Mouse (Mus musculus): ENCODE measurements around the gene Nek9.

Nek9 gene

GRCm38 (mm10) chr12:85347196-85347595 is 8.0 kb upstream of the Nek9 start:
- DNase-seq (ENCODE audit: low read depth) = no peak

DNA sequence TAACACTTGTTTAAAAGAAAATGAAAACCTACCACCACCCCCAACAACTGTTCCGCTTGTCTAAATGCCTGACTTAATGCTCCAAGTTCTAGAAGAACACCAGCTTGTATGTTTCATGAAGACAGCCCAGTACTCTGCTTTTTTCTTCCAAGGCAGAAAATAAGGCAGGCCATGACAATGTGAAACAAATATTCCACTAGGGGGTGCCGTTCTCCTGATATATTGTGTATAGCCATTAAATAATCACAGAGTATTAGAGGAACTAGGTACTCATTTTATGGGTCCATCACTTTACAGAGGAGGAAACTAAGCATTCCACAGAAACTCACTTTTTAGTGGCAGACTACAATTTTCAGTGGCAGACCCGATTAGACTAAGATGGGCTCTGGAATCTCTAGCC is 7.2 kb upstream of the Nek9 start:
- DNase-seq (ENCODE audit: low read depth) = peak; percentile 84

- DNase-seq (ENCODE audit: low read depth) = no peak
Measured at GRCm38 (mm10) chr12:85345559-85345958, 6.4 kb upstream of the Nek9 start.

DNA sequence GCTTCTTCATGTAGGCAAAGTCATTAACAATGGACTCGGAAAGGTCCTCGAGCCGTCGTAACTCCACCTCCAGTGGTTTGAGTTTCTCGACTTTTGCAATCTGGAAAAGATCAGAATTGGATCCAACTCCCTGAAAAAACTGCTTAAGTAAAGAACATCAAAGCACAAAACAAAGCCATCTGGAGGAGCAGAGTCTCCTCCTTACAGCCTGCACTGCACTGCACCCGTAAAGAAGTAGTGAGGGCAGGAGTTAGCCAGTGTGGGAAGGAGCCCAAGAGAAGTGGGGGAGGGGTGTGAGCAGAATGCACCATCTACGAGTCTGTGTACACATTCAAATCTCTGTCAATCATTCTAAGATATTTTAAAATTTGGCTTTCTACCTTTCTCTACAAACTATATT is 5.1 kb upstream of the Nek9 start:
- DNase-seq (ENCODE audit: low read depth) = no peak

DNA sequence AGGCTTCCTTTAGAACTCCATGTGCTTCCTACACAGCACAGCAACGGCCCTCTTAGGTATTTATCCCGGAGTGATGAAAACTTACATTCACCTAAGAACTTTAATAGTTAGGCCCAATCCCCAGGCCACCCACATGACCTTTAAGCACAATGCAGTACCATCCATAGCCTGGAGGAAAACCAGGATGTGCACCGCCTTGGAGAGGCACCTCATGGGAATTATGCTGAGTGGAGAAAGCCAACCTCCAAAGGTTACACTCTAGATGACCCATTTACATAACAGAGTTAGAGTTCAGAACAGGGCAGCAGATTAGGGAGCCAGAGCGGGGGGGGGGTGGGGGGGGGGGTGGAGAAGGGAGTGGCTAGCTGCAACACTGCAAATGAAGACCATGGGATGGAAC is 3.1 kb upstream of the Nek9 start:
- DNase-seq (ENCODE audit: low read depth) = no peak

GRCm38 (mm10) chr12:85341131-85341530 is 2.0 kb upstream of the Nek9 start:
- DNase-seq (ENCODE audit: low read depth) = peak; percentile 94

DNA sequence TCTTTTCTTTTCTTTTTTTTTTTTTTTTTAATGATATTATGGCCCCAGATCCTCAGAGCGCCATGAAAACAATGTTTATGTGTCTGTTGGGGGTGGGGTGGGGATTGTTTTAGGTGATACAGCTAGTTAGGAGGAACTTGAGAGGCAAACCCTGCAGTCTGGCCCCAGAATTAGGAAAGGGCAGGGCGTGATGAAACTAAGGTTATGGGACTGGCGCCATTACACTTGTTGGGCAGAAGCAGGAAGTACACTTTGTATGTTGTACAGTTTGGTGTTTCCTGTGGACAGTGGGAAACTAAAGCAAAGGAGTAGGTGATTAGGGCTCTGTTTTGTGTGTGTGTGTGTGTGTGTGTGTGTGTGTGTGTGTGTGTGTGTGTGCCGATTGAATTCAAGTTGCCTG is 785 bp upstream of the Nek9 start:
- DNase-seq (ENCODE audit: low read depth) = peak; percentile 91

- peak; percentile 41 for DNase-seq (ENCODE audit: low read depth)
Measured at GRCm38 (mm10) chr12:85338815-85339214, 347 bp downstream of the Nek9 start.

DNA sequence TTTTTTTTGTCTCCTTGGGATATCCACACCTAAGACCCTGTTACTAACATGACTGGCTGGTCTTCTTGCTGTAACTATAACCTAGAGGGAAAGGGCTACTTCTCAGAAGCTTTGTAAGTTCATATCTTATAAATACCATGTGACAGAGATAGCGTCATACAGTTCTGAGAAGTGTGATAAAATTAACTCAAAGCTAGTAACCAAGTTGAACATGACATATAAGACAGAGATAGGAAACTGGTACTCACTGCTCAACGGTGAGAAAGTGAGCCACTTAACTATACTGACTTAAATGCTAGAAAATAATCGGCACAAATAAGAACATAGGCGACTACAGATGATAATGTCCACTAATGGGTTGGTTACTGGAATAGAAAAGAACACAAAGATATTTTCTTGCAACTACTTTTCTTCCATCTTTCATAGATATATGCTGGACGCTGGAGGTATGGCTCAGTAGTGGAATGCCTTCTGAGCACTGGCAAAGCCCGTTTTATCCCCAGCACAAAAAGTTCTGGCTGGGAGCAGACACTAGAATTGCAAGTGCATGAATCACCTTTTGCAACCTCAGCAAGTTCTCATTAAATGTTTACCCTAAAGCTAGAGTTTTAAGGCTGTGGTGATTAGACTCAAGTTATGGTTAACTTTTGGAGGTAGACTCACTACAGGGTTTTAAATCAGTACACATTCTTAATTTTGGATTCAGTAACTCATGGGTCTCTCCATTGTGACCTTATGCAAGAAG is 1.4 kb downstream of the Nek9 start:
- DNase-seq (ENCODE audit: low read depth) = no peak

DNA sequence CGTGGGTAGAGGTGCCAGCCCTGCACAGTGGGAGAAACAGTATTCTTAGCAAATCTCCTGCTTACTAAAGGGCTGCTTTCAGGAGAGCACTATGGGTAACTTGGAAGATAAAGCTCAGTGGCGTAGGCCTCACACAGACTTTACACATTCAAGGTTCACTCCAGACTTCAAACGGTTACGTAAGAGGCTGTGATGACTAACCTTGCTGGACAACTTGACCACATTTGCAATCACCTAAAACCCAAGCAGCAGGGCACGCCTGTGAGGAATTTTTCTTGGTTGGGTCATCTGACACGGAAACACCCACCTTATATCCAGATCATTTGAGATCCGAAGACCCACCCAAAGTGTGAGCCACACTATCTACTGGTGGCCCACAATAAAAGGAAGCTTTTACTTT is 9.0 kb downstream of the Nek9 start:
- DNase-seq (ENCODE audit: low read depth) = peak; percentile 79

DNA sequence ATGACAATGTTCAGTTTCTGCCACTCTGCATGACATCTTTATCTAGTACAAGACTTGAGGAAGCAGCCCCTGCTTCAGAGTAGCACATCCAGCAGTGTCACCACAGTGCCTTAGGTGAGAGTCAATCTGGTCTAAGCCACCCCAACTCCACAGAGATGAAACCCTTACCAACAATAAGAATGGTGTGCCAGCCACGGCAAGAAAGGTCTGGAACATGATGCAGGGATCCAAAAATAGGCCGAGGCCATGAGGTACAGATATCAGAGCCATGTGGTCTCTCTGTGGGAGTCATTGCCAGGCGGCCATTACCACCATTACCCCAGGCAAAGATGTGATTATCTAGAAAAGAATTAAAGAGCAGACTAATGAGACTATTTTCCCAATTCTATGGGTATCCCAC is 30.5 kb downstream of the Nek9 start:
- no peak for DNase-seq (ENCODE audit: low read depth)

DNA sequence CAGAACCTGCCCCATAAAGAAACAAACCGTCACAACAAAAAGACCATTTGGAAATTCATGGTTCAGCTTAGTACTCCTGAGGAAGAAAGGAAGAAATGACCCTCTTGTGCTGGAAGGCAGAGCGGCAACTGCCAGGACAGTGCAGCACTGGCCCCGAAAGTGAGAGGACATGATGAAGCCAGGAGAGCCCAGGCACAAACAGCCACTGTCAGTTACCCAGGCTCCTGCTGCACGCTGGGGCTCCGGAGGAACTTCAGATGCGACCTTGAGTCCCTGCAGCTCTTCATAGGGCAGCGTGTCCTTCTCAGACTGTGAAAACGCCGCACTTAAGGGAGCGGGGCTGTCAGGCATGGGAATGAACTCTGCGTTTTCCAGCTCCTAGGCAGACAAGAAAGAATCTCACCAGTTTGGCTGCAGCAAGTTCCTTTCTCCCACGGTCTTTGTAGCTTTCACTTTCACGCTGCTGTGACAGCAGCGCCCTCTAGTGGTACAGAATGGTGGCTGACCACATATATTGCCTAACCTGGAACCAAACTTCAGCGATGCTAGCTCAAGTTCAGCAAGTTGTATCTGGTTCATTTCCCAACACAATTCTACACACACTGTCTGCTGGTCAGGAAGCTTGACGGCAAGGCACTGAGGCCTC is 33.8 kb downstream of the Nek9 start:
- DNase-seq (ENCODE audit: low read depth) = peak; percentile 87

GRCm38 (mm10) chr12:85304725-85305124 is 34.4 kb downstream of the Nek9 start:
- peak; percentile 51 for DNase-seq (ENCODE audit: low read depth)

GRCm38 (mm10) chr12:85303256-85303655 is 35.9 kb downstream of the Nek9 start:
- no peak for DNase-seq (ENCODE audit: low read depth)

- no peak for DNase-seq (ENCODE audit: low read depth)
Measured at GRCm38 (mm10) chr12:85298835-85299180, 40.4 kb downstream of the Nek9 start.

- DNase-seq (ENCODE audit: low read depth) = no peak
Measured at GRCm38 (mm10) chr12:85298127-85298834, 40.9 kb downstream of the Nek9 start.

GRCm38 (mm10) chr12:85297345-85297997 is 41.7 kb downstream of the Nek9 start:
- DNase-seq (ENCODE audit: low read depth) = no peak

DNA sequence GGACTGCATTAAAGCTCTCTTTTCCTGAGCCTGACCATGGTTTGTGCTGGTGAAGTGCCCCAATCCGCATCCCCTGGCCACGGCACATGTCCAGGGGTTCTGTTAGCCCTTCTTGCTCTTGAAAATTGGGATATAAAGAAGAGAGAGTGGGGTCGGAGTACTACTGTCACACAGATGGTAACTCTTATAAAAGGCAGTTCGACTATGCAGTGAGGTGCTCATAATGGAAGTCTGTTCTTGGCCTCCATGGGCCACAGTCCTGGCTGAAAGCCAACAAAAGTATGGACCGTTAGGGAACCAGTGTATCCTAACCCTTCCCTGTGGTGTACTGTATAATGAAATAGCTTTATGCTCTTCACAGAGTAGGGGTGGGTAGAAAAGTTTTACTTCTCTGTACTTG is 42.2 kb downstream of the Nek9 start:
- DNase-seq (ENCODE audit: low read depth) = no peak

GRCm38 (mm10) chr12:85295506-85295905 is 43.7 kb downstream of the Nek9 start:
- no peak for DNase-seq (ENCODE audit: low read depth)

DNA sequence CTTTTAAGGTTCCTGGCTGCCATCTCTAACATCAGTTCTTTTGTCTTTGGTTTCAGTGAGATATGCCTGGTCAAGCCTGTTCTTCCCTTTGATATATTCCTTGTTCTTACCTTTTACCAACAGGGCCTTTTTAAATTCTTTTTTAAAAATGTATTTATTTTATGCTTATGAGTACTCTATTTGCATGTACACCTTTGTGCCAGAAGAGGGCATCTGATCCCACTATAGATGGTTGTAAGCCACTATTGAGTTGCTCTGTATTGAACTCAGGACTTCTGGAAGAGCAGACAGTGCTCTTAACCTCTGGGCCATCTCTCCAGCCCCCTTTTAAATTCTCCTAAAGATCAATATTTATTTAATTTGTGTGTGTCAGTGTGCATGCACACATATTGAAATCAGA is 46.3 kb downstream of the Nek9 start:
- peak; percentile 43 for DNase-seq (ENCODE audit: low read depth)

- DNase-seq (ENCODE audit: low read depth) = no peak
Measured at GRCm38 (mm10) chr12:85292288-85292687, 46.9 kb downstream of the Nek9 start.

GRCm38 (mm10) chr12:85291541-85291940 is 47.6 kb downstream of the Nek9 start:
- no peak for DNase-seq (ENCODE audit: low read depth)

- no peak for DNase-seq (ENCODE audit: low read depth)
Measured at GRCm38 (mm10) chr12:85290633-85291032, 48.5 kb downstream of the Nek9 start.

Measured in 416B (cell line).